Mouse (Mus musculus) myocyte (in vitro differentiated cells): ENCODE measurements around the gene Celf2. TPM values are rescaled to one million over a fixed set of nuclear protein-coding genes. Genes with fewer than 3 reads are reported as not detected.
"Not testable (repeated sequence)": the region's sequence is repeated elsewhere in the genome, so short reads cannot be mapped to it uniquely, and the experiment has no call there.

Experiments
- H3K27me3 ChIP-seq: one replicate; pipeline ENCODE4 v1.6.1; 2011; ENCODE audit not compliant: control insufficient read depth, insufficient read depth, insufficient read length
- H3K36me3 ChIP-seq: one replicate; pipeline ENCODE4 v1.6.1; 2011; ENCODE audit not compliant: control insufficient read depth, insufficient read depth
- H3K4me2 ChIP-seq: one replicate; pipeline ENCODE4 v1.6.1; 2011; ENCODE audit warnings: low read depth, control low read depth
- H3K4me3 ChIP-seq: one replicate; pipeline ENCODE4 v1.5.1; 2011; ENCODE audit warnings: mild to moderate bottlenecking, control low read depth, moderate library complexity
- H3K79me2 ChIP-seq: one replicate; pipeline ENCODE4 v1.6.1; 2011; ENCODE audit not compliant: control insufficient read depth, insufficient read depth
- H3ac ChIP-seq: one replicate; pipeline ENCODE4 v1.6.1; 2011; ENCODE audit not compliant: control insufficient read depth, insufficient read length
- CEBPB ChIP-seq: IDR thresholded peaks from 2 replicates; pipeline ENCODE4 v1.6.1; 2011; ENCODE audit warnings: mild to moderate bottlenecking, moderate library complexity; ENCODE audit not compliant: poor library complexity, insufficient read depth, severe bottlenecking
- E2F4 ChIP-seq: IDR thresholded peaks from one replicate; pipeline ENCODE4 v1.6.1; 2011; ENCODE audit warnings: mild to moderate bottlenecking, control low read depth, moderate library complexity; ENCODE audit not compliant: insufficient read depth
- MAX ChIP-seq: IDR thresholded peaks from one replicate; pipeline ENCODE4 v1.6.1; 2011; ENCODE audit warnings: low read depth, mild to moderate bottlenecking, control low read depth
- MYOD1 ChIP-seq, 3 experiments: IDR thresholded peaks; one replicate each; pipeline ENCODE4 v1.6.1; 2011; ENCODE audit warnings: control low read depth in 2 of 3, low read depth in 2 of 3, mild to moderate bottlenecking in 2 of 3, moderate library complexity in 1 of 3; ENCODE audit not compliant: insufficient read length in 2 of 3, control insufficient read depth in 1 of 3
- MYOG ChIP-seq, 3 experiments: IDR thresholded peaks; one replicate each; pipeline ENCODE4 v1.6.1; 2011; ENCODE audit warnings: control low read depth in 2 of 3, low read depth in 2 of 3, mild to moderate bottlenecking in 2 of 3; ENCODE audit not compliant: insufficient read length in 2 of 3, control insufficient read depth in 1 of 3, insufficient read depth in 1 of 3
- POLR2A ChIP-seq: IDR thresholded peaks from one replicate; pipeline ENCODE4 v1.6.1; 2011; ENCODE audit warnings: low read depth, mild to moderate bottlenecking, control low read depth, moderate library complexity; ENCODE audit not compliant: insufficient read length
- POLR2AphosphoS2 ChIP-seq: IDR thresholded peaks from one replicate; pipeline ENCODE4 v1.6.1; 2011; ENCODE audit warnings: low read depth, control low read depth; ENCODE audit not compliant: insufficient read length
- REST ChIP-seq: IDR thresholded peaks from one replicate; pipeline ENCODE4 v1.6.1; 2011; ENCODE audit warnings: mild to moderate bottlenecking, control low read depth, moderate library complexity; ENCODE audit not compliant: insufficient read depth, insufficient read length
- SRF ChIP-seq: IDR thresholded peaks from one replicate; pipeline ENCODE4 v1.6.1; 2011; ENCODE audit warnings: low read depth; ENCODE audit not compliant: control insufficient read depth, insufficient read length
- TCF12 ChIP-seq: IDR thresholded peaks from one replicate; pipeline ENCODE4 v1.6.1; 2011; ENCODE audit warnings: mild to moderate bottlenecking, control low read depth; ENCODE audit not compliant: poor library complexity, insufficient read depth, severe bottlenecking
- TCF3 ChIP-seq: IDR thresholded peaks from one replicate; pipeline ENCODE4 v1.6.1; 2011; ENCODE audit warnings: low read depth, control low read depth; ENCODE audit not compliant: insufficient read length
- USF1 ChIP-seq: IDR thresholded peaks from one replicate; pipeline ENCODE4 v1.6.1; 2011; ENCODE audit warnings: low read depth, mild to moderate bottlenecking, control low read depth, moderate library complexity
- polyA plus RNA-seq: library from polyadenylated mRNA; unstranded; fragments of >200 nt; fragmentation: generic; extraction: Trizol; gene quantifications from one replicate; pipeline ENCODE4 v1.2.1, GENCODE M21; 2012; ENCODE audit warnings: missing spikeins

Celf2 gene
- 30.1 TPM for polyA plus RNA-seq

DNA sequence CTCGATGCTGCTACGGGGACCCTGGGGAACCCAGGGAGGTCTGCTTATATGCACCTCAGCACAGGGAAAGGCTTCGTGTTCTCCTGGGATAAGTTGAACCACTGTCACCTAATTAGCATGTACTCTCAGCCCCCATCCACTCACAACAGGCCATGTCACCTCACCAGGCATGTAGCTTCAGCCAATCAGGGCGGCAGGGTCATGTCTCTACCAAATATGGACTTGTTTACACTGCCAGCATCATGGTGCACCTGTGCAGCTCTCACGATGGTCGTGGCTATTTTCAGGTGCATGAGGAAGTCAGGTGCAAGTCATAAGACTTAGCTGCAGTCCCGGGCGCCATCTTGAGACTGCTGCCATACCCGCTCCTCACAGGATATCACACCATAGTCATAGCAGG lies at the start of gene Celf2:
Celf2 (minus strand) TSS at position 101 of the 400 bp plus-strand sequence.
- H3K79me2 ChIP-seq, H3ac ChIP-seq, H3K36me3 ChIP-seq, H3K27me3 ChIP-seq, H3K4me2 ChIP-seq, H3K4me3 ChIP-seq: not testable (repeated sequence)

DNA sequence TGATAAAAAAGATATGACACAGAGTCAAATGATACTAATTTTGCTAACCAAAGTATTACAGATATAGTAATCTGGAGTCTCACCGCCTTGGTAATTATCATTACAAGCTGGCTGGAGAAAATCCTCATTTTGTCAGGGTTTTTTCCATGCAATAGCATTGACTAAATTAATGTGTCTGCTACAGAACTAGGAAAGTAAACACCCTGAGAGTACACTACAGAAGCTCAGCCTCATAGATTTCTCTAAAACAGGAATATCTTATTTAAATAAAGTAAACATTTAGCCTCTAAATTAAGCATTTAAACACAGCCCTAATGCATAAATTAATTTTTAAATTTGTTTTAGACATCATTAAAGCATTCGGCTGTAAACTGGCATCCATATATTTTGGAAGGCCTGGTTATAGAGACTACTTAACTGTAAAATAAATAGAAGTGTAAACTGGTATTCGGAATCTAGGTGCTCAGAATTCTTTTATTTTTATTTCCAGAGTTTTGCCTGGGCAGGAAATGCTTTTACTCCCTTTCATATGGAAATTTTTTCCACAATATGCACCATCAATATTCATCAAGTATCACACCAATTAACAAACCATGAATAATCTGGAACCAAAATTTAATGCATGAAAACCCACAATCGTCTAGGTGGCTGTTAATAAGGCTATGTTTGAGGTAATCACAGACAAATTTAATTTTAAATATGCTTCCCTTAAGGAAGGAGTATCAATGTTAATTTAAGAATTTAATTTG lies 46.0 kb upstream of the Celf2 start:
- no peaks in the 10 kb centered on the region for H3K27me3 ChIP-seq
- no peaks in the 10 kb centered on the region for H3K36me3 ChIP-seq
- no peak overlapping the region for H3K4me3 ChIP-seq
- TF ChIP-seq CEBPB (no peak), POLR2AphosphoS2 (no peak), REST (no peak), POLR2A (no peak), E2F4 (no peak)
- H3ac ChIP-seq, result no peak overlapping the region
- no peaks in the 10 kb centered on the region for H3K79me2 ChIP-seq
- no peak overlapping the region for H3K4me2 ChIP-seq

DNA sequence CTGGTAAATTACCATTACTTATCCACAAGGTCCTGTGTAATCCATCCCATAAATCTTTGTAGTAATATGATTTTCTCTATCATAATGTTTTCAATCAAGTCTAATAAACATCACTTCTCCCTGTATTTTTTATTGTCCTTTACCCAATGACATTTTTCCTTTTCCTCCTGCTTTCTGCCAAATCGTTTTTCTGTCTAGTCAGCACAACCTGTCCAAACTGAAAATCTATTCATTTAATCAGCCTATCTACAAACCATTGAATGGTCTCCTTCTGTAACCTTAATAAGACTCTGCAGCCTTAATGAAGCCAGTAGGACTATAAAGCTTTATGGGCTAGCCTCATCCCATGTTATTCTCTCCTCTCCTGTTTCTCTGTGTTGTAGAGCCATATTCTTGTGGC lies 45.2 kb upstream of the Celf2 start:
- Histone ChIP-seq H3K27me3 (no peaks in the 10 kb centered on the region), H3ac (no peak overlapping the region), H3K79me2 (no peaks in the 10 kb centered on the region), H3K36me3 (no peaks in the 10 kb centered on the region), H3K4me2 (no peak overlapping the region), H3K4me3 (no peak overlapping the region)
- TF ChIP-seq REST, result no peak
- no peak for TF ChIP-seq TCF12
- no peak for TF ChIP-seq MYOG (IDR thresholded peaks at IDR 0.05; ENCODE audit: control insufficient read depth in 1 of 3, insufficient read depth in 1 of 3, insufficient read length in 2 of 3, low read depth in 2 of 3)

DNA sequence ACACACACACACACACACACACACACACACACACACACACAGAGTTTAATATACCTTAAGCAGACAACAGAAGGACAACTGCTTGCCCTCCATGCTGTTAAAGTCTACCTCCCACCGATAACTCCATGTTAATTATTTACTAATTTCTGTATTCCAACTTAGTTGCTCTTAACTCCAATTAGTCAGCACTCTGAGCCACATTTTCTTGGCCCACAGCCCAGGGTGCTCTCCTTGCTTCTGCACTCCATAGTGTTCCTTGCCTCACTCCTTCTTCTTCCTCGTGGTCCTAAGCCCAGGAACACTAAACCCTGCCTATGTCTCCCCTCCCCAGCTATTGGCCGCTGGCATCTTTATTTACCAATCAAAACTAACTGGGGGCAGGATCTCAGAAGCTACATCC lies 43.5 kb upstream of the Celf2 start:
- H3K79me2 ChIP-seq, result no peaks in the 10 kb centered on the region

DNA sequence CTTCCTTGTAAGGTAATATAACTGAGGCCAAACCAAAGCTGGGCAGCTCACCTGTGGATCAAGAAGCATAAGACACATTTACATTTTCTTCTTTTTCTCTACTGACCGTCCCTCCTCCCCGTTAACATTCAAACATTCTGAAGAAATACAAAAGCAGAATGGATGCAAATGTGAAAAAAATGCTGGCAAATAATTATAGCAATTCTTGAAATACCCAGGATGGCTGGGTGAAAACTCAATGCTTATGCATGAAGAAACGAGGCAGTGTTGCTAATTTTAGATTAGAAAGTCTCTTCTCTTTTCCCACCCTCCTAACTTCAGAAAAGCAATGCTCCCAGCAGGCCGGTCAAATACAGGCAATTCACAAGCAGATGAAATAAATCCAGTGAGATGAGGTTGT lies 39.5 kb upstream of the Celf2 start:
- H3K36me3 ChIP-seq, result no peaks in the 10 kb centered on the region
- no peaks in the 10 kb centered on the region for H3K27me3 ChIP-seq
- H3K79me2 ChIP-seq, result no peaks in the 10 kb centered on the region
- no peak overlapping the region for H3K4me3 ChIP-seq
- H3K4me2 ChIP-seq, result no peak overlapping the region
- no peak overlapping the region for H3ac ChIP-seq
- TF ChIP-seq USF1, result no peak
- no peak for TF ChIP-seq MYOG (IDR thresholded peaks at IDR 0.05; ENCODE audit: control insufficient read depth in 1 of 3, insufficient read depth in 1 of 3, insufficient read length in 2 of 3, low read depth in 2 of 3)
- TF ChIP-seq POLR2A, result no peak
- TF ChIP-seq CEBPB, result no peak
- TF ChIP-seq TCF3, result no peak
- no peak for TF ChIP-seq TCF12
- TF ChIP-seq POLR2AphosphoS2, result no peak
- no peak for TF ChIP-seq MYOD1 (IDR thresholded peaks at IDR 0.05; ENCODE audit: control insufficient read depth in 1 of 3, insufficient read length in 2 of 3, low read depth in 2 of 3)
- TF ChIP-seq REST, result no peak
- TF ChIP-seq MAX, result no peak
- TF ChIP-seq SRF, result no peak
- TF ChIP-seq E2F4, result no peak

More for the DNA sequence above, 43.5 kb upstream of the Celf2 start:
- no peak overlapping the region for H3K4me3 ChIP-seq
- no peak overlapping the region for H3ac ChIP-seq
- TF ChIP-seq TCF12 (no peak), REST (no peak), E2F4 (no peak)
- no peaks in the 10 kb centered on the region for H3K36me3 ChIP-seq
- H3K27me3 ChIP-seq, result no peaks in the 10 kb centered on the region
- no peak overlapping the region for H3K4me2 ChIP-seq

DNA sequence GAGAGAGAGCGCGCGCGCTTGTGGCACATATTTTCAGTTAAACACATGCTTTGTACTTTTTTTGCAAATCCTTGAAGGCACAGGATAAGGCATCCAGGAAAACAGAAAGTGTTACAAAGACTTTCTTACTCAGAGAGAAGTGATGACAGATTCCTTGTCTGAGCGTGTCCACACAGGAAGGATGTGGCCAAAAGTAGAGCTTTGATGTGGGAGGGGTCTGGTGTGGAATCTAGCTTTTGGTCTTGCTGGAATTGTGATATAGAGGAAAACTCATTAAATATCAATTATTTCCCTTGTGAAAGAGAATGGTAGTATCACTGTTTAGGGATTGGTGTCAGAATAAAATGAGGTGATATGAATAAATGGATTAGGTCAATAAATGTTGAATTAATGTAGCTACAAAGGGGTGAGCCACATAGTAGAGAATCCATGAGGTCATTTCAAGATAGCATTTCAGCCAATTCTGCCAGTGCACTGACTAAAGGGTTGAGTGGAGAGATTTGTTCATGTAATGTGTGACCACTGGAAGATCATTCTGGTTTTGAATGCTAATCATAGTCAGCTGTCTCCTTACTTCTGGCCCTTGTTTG lies 25.3 kb upstream of the Celf2 start:
- H3K79me2 ChIP-seq, result no peaks in the 10 kb centered on the region
- no peaks in the 10 kb centered on the region for H3K36me3 ChIP-seq
- no peak overlapping the region for H3ac ChIP-seq
- H3K27me3 ChIP-seq, result no peaks in the 10 kb centered on the region
- TF ChIP-seq TCF12 (no peak), MYOD1 (IDR thresholded peaks at IDR 0.05; ENCODE audit: control insufficient read depth in 1 of 3, insufficient read length in 2 of 3, low read depth in 2 of 3) (no peak), REST (no peak), SRF (no peak), MAX (no peak), E2F4 (no peak), MYOG (IDR thresholded peaks at IDR 0.05; ENCODE audit: control insufficient read depth in 1 of 3, insufficient read depth in 1 of 3, insufficient read length in 2 of 3, low read depth in 2 of 3) (no peak), CEBPB (no peak), POLR2A (no peak), POLR2AphosphoS2 (no peak), USF1 (no peak)
- H3K4me3 ChIP-seq, result no peak overlapping the region
- H3K4me2 ChIP-seq, result peak overlapping the region; percentile 45
